Mouse (Mus musculus) layer of hippocampus, adult 6 months (tissue): ENCODE measurements around the gene Akap2. TPM values are rescaled to one million over a fixed set of nuclear protein-coding genes. Genes with fewer than 3 reads are reported as not detected.

Source experiments
- long read RNA-seq, 2 experiments: library from polyadenylated mRNA; unstranded; transcript quantifications; one replicate each; pipeline ENCODE4 v2.0.0; 2019 to 2020
- polyA plus RNA-seq: library from polyadenylated mRNA; unstranded; fragments of <200 nt; fragmentation: Nextera tagmentation; gene quantifications from 2 replicates; pipeline ENCODE4 v1.2.3, GENCODE M21; 2021

Gene Akap2
- 10.4 and 12.8 TPM in 2 replicates for polyA plus RNA-seq
- long read RNA-seq, experiment 1, full-length matches to known transcripts: 41 of 66 reads
- long read RNA-seq, experiment 1, partial matches to known transcripts: 1 of 66 reads
- long read RNA-seq, experiment 1, other reads (novel, unspliced or antisense): 24 of 66 reads
- long read RNA-seq, experiment 2, full-length matches to known transcripts: 101 of 240 reads
- long read RNA-seq, experiment 2, partial matches to known transcripts: 0 of 240 reads
- long read RNA-seq, experiment 2, other reads (novel, unspliced or antisense): 139 of 240 reads

GRCm38 (mm10) chr4:57717354-57717753 is at the start of gene Akap2:
TSS of gene Akap2 (plus strand) at chr4:57717657.

GRCm38 (mm10) chr4:57916201-57916661 is 198.8 kb downstream of the Akap2 start, which contains the start of gene D630039A03Rik:
TSS of gene D630039A03Rik (minus strand) at chr4:57916297.

Other genes starting within 250 kb of the Akap2 start
- gene Pakap, start 149.5 kb upstream of the Akap2 start, polyA plus RNA-seq: 8.3 and 9.1 TPM in 2 replicates
- 0.15 and 0.30 TPM in 2 replicates for gene D630039A03Rik, start 198.6 kb downstream of the Akap2 start, polyA plus RNA-seq
- gene Txn1, start 238.8 kb downstream of the Akap2 start, polyA plus RNA-seq: 145 and 146 TPM in 2 replicates